Mouse (Mus musculus) urinary bladder, postnatal 14 days (tissue): ENCODE measurements around the gene Sys1.

Experiments used
- DNase-seq: peaks from one replicate; pipeline ENCODE4 v3.0.0; 2021; ENCODE audit warnings: low spot score

Gene Sys1

DNA sequence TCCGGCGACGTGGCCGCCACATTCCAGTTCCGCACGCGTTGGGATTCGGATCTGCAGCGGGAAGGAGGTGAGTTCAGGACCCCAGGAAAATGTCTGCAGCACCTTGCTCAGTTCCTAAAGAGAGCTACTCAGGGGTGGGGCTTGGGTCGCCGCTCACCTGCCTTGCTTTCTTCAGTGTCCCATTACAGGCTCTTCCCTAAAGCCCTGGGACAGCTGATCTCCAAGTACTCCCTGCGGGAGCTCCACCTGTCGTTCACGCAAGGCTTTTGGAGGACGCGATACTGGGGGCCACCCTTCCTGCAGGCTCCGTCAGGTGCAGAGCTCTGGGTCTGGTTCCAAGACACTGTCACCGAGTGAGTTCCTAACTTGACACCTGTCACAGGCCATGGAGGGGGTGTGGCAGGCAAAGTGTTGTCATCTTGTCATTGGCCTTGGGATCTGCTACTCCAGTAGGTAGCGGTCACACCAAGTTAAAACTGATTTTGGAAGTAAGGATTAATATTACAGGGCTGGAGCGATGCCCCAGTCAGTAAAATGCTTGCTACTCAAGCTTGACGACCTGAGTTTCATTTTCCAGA lies 41.0 kb downstream of the Sys1 start:
- DNase-seq = no peak

DNA sequence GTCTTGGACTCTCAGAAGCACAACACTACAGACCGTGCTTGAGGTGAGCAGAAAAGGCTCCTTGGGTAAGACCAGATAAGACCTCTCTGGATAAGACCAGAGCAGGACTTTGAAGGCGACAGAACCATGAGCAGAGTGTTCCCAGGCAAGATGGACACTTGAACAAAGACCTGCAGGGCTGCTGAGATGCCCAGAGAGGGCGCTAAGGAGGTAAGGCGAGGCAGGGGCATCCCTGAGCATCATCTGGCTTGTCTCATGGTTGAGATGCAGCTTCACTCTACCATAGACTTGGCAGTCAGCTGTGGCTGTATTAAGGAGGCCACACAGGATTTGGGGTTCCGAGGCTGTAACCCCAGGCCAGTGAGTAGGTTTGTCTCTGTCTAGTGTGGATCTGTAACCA lies 42.6 kb downstream of the Sys1 start:
- DNase-seq = no peak

DNA sequence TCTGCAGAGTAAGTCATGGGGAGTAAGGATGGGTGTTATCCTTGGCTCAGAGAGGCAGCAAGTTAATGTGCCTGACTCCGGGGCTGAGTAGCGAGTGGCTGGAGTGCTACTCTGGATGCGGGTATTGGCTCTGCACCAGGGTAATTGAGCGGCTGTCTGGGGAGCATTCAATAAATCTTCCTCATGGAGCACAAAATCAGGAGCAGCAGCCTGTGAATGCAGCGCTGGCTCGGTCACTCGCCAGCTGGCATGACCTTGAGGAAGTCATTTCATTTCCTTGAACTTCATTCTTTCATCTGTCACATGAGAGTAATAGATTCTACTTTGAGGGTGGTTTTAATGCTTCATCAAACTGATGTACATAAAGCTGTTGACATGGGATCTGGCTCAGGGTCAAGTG lies 43.7 kb downstream of the Sys1 start:
- DNase-seq = no peak

- DNase-seq = no peak
Observed at GRCm38 (mm10) chr2:164504919-164505318, 48.2 kb downstream of the Sys1 start.

GRCm38 (mm10) chr2:164505619-164506347 lies 49.0 kb downstream of the Sys1 start:
- DNase-seq = no peak

- no peak for DNase-seq
Observed at GRCm38 (mm10) chr2:164507811-164508210, 51.0 kb downstream of the Sys1 start.

GRCm38 (mm10) chr2:164510621-164511190 lies 53.9 kb downstream of the Sys1 start:
- no peak for DNase-seq

DNA sequence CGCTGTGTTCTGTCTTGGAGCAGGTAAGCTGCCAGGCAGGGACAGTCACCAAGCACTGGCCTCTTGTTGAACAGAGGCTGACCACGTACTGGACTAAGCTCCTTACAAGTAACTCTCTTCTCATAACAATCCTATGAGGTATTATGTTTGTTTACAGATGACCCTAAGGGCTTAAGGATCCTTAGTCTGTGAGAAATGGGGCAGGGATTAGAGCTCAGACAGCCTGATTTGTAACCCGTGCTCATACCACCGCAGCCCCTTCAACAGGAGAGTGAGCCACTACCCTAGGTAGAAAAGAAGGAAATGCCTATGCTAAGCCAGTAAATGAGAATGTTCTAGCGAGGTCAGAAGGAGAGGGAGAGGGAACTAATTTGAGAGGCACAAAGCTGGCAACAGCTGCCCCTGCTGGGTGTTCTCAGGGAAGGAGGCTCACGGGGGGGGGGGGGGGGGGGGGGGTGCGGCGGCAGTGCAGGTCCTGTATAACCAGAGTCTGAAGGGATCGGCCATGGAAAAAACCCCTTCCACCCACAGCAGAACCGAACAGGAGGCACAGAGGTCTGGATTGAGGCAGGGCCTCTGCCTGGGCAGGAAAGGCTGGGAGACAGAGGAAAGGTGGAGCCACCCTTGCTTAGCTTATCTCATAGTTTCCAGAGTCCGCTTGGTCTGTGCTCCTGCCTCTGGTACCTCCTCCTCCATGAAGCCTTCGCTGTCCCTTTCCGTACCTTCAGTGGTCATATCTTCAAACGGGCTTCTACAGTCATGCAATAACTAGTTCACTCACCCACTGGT lies 55.6 kb downstream of the Sys1 start:
- DNase-seq = no peak

GRCm38 (mm10) chr2:164513389-164513788 lies 56.6 kb downstream of the Sys1 start:
- DNase-seq = peak; percentile 71

DNA sequence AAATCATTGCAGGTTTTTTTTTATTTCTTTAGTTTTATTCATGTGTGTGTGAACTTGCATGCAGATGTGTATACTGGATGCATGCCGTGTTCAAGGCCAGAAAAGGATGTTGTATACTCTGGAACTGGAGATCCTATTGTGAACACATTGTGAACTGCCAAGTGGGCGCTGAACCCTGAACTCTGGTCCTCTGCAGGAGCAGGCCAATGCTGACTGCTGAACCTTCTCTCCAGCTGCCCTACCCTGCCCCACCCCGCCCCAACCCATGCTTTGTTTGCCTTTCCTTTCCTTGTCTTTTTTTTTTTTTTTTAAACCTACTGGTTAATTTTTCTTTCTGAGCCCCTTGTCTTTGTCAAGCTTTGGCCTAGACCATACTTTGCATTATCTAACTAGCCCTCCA lies 58.2 kb downstream of the Sys1 start:
- no peak for DNase-seq

DNA sequence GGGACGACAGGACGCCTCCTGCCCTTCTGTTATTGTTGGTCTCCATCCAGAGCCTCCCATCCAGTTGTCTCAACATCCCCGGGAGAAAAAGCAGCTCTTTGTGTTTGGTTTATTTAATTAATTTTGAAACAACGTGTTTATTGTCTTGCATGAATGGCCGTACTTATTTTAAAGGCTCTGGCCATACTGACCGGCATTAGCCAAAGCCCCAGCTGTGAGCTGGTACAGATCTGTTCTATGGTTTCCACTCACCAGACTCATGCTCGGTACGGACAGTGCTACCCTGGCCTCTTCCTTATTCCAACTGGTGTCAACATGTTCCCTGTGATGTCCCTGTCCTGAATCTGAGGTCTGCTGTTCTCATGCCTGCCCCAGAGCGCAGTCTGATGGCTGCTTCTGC lies 59.1 kb downstream of the Sys1 start:
- no peak for DNase-seq

DNA sequence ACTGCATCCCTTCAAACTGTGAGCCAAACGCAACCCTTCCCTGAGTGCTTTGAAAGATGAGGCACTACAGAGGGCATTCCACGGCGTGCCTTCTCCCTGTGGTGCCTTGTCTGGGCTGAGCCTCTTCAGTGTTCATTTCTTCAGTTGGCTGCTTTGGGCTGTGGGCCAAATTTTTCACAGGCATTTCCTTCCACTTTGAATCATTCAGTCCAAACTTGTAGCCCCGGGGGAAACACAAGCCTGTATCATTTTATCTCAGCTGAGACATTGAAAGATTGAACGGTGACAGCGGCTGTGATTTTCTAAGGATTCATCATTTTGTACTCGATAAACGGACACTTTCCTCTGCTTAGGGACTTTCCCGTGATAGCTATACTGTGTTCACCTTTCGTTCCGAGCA lies 59.8 kb downstream of the Sys1 start:
- DNase-seq = no peak

DNA sequence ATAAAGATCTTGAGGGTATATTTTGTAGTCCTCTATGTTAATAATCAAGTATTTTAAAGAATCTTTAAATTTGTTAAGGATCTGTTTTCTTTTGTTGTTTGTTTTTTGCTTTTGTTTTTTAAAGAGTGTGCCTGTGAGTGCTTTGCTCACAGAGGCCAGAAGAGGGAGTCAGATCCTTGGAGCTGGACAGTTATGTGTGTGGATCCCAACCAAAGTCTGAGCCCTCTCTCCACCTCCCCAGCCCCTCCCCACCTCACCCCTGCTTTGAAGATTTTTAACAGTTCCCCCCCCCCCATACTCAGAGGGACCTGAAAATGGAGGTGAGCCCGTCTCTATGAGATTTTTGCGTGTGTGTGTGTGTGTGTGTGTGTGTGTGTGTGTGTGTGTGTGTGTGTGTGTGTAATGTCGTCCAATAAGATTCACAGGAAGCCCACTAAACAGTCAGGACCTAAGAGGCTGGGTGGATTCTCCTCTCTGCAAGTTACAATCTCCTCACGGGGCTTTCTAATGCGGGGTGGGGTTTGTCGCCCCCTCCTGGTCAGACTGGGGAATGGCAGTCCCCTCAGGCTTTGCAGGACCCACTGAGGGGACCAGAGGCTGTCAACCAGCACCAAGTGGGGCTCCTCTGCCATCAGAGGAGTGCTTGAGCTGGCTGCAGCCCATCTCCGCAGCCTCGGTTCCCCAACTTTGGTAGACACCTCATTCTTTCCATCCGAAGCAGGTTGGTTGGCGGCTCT lies 60.9 kb downstream of the Sys1 start:
- peak; percentile 57 for DNase-seq

DNA sequence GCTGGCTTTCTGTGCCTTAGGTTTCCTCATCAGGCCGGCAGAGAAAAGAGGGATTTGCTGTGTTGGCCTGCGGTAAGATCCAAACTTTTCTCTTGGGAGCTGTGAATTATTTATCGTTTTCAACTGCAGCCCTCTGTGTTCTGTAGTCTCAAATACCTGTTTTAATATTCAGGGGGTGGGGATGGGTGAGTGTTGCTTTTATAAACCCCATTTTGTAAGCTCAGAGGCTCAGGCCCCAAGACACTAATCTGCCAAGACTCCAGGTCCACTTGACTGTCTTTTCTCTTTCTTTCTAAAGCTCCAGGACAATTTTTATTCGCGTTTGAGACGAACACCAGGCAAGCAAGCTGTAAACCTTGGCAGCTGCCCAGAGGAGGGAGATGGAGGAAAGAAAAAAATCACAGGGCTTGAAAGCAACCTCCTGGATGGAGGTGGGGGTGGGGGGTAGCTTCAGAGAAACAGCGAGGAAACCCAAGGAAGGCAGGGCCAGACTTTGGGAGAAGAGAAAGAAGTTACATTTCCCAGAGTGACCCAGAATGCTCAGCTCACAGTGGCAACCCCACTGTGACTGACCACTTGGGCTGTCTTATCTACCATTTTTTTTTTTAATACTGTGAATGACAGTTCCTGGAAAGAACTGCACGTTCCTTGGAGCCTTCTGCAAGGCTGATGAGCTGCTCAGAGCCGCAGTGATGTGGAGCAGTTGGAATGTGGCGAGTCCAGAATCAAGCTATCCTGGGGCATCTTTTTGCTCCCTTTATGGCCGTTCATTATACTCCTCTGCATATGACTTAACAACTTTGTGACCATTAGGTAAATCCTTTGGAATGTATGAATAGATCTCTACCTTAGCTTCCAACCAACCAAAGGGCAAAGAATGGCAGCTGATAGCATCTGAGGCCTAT lies 61.8 kb downstream of the Sys1 start:
- no peak for DNase-seq

GRCm38 (mm10) chr2:164519171-164519526 lies 62.4 kb downstream of the Sys1 start:
- DNase-seq = no peak

GRCm38 (mm10) chr2:164520782-164521181 lies 64.0 kb downstream of the Sys1 start:
- peak; percentile 76 for DNase-seq

GRCm38 (mm10) chr2:164521841-164522240 lies 65.1 kb downstream of the Sys1 start:
- no peak for DNase-seq

DNA sequence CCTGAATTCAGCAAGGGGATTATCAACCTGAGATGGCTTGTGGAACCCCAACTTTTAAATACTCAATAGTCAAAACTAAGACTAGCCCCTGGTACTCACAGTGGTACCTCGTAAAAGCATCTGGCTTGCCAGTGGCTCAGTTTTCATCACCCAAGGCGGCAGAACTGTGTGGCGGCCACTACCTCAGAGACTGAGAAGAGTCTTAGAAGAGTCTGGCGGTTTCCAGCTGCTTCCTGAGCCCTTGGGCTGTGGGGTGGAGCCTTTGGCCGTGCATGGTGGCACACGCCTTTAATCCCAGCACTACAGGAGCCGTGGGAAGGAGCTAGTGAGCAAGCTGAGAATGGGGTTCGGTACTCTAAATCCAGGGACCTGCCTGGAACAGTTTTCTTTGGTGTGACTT lies 65.5 kb downstream of the Sys1 start:
- DNase-seq = no peak

DNA sequence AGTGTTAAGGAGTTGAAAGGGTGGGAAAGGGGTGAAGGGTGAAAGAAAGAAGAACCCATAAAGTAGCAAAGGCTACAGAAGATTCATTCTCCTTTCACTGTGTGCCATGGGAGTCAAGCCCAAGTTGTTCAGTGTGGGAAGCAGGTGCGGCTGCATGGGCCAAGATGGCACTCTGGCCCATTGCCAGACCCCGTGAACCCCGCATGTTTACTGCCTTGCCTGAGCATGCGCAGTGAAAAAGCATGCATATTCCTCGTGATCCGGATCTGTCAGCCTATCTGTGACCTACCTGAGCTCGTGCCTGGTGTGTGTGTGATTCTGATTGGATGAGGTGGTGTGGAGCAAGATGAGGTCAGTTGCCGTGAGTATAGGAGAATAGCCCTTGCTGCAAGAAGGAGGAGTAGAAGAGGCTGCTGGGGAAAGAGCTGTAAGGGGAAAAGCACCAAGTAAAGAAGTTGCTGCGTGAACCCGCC lies 66.6 kb downstream of the Sys1 start:
- no peak for DNase-seq

DNA sequence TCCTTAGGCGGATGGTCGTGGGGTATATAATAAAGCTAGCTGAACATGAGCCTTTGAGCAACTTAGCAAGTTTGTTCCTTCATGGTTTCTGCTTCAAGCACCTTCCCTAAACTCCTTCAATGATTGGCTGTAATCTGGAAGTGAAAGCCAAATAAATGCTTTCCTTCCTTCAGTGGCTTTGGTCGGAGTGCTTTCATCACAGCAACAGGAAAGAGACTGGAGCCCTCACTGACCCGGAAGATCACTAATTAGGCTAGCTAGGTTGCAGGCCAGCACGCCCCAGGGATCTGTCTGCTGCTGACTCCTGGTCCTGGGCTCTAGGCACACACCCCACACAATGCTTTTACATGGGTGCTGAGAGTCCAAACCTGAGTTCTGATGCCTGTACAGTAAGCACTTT lies 71.8 kb downstream of the Sys1 start:
- DNase-seq = no peak
